Mouse (Mus musculus): Measurements from ENCODE around the gene Il16. TPM values are rescaled to one million over a fixed set of nuclear protein-coding genes. Genes with fewer than 3 reads are reported as not detected.

The Il16 gene
- polyA plus RNA-seq, 1 experiment, result not detected

DNA sequence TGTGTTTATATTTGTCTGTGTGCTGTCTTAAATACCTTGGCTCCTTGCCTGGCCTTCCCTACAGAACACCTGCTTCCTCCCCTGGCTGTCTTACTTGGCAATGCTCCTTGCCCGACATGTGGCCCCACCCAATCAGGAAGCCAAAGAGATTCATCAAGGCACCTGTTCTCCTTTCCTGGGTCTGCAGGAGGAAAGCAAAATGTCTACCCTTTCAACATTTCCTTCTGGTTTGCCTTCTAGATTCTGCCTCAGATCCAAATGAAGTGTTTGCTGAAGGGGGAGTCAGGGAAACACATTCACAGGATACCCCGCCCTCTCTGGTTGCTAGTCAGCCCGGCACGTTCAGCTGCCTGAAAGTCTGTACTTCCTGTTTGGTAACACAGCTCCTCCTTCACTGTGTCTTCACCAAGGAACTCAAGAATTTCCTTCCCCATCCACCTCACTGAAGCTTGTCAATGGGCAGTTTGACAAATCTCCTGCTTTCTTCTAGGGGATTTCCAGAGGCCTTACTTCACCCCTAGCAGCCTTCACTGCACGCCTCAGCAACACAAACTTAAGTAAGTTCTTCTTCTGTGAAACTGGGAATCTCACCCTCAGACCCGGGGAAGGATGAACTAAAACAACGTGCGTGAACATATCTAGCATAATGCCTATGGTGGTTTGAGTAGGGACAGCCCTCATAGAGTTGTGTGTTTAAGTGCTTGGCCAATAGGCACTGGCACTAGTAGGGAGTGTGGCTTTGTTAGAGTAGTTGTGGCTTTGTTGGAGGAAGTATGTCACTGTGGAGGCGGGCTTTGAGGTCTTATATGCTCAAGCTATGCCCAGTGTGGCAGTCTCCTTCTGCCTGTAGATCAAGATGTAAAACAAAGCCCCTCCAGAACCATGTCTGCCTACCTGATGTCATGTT lies 86.1 kb downstream of the Il16 start:
- Histone ChIP-seq H3K4me3 (ENCODE audit: insufficient read depth, low read depth, low read length) (no peak overlapping the region), H3K4me1 (ENCODE audit: control insufficient read depth, insufficient read depth, low read length) (no peaks in the 10 kb centered on the region), H3K27ac (ENCODE audit: insufficient read depth, low read depth, low read length) (no peak overlapping the region)
- 88% methylated on average over 9 of the region's 9 CpGs for WGBS
- TF ChIP-seq POLR2A (IDR thresholded peaks at IDR 0.05; ENCODE audit: insufficient read depth, low read depth, low read length), result no peak
- no peak for TF ChIP-seq CTCF (IDR thresholded peaks at IDR 0.05; ENCODE audit: insufficient read depth, low read depth, low read length)

DNA sequence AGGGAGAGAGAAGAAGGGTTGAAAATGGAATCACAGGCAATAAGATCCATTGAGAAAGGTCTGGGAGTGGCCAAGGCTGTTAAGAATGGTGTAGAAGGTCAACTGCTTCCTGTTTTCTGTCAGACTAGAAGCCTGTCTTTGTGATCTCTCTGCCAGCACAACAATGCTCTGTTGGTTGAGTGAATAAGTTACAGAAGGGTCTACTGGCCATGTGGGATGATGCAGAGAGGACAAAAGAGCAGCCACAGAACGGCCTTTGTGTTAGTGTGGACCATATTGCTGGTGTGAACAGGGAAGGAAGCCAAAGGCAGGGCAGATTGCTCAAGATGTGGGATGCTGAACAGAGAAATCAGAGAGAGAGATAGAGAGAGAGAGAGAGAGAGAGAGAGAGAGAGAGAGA lies 86.8 kb downstream of the Il16 start:
- Histone ChIP-seq H3K27ac (ENCODE audit: insufficient read depth, low read depth, low read length) (no peak overlapping the region), H3K4me3 (ENCODE audit: insufficient read depth, low read depth, low read length) (no peak overlapping the region), H3K4me1 (ENCODE audit: control insufficient read depth, insufficient read depth, low read length) (no peaks in the 10 kb centered on the region)
- TF ChIP-seq POLR2A (IDR thresholded peaks at IDR 0.05; ENCODE audit: insufficient read depth, low read depth, low read length) (no peak), CTCF (IDR thresholded peaks at IDR 0.05; ENCODE audit: insufficient read depth, low read depth, low read length) (no peak)
- WGBS, result 69% methylated on average over 1 of the region's 1 CpGs

DNA sequence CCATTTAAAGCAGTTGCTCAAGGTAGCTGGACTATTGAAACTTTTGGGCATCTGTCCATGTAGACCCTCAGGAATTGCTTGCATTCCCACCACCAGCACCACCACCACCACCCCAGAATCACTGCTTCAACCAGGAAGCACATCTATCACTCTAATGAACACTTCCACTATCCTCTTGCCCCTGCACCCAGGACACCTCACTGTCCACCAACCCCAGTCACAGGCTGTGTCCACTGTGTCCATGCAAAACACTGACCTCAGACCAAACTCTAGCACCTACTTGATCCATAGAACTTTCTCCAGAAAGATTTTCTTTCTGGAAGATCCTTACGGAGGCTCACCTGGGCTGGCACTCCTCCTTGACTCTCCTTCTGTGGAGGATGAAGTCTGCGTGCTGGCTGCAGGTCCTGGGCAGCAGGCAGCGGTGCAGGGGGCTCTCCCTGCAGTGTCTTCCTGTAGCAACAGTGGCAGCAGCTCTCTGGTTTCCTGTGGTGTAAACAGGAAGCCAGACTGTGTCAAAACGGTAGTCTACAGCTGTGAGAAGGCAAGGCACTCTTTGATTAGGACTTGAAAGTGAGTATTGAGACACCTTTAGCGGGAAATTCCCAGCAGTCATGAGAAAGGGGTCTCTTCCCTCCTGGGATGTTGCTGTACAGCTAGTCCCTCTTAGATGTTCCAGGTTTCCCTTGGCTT lies 90.4 kb downstream of the Il16 start:
- WGBS, result 80% methylated on average over 5 of the region's 5 CpGs
- Histone ChIP-seq H3K4me3 (ENCODE audit: insufficient read depth, low read depth, low read length) (no peak overlapping the region), H3K4me1 (ENCODE audit: control insufficient read depth, insufficient read depth, low read length) (no peaks in the 10 kb centered on the region), H3K27ac (ENCODE audit: insufficient read depth, low read depth, low read length) (no peak overlapping the region; the same call in 1 of the 2 replicates)
- TF ChIP-seq POLR2A (IDR thresholded peaks at IDR 0.05; ENCODE audit: insufficient read depth, low read depth, low read length) (no peak), CTCF (IDR thresholded peaks at IDR 0.05; ENCODE audit: insufficient read depth, low read depth, low read length) (no peak)

DNA sequence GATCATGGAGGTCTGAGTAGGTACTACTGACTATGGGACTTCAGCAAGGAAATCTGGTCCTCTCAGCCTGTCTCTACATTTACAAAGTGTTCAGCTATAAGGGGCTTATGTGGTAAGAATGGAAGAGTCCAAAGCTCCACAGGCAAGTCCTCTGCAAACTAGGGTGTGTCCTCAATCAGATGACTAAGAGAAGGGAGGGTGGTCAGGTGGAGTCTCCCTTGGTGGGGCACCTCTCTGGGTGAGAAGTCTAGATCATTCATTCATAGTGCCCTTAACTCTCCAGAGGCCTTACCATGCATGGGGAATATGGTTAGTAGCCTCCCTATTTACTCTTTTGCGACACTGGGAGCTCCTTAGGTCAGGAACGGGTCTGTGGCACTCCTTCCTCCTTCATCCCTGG lies 91.3 kb downstream of the Il16 start:
- TF ChIP-seq POLR2A (IDR thresholded peaks at IDR 0.05; ENCODE audit: insufficient read depth, low read depth, low read length) (no peak), CTCF (IDR thresholded peaks at IDR 0.05; ENCODE audit: insufficient read depth, low read depth, low read length) (no peak)
- Histone ChIP-seq H3K27ac (ENCODE audit: insufficient read depth, low read depth, low read length) (no peak overlapping the region), H3K4me1 (ENCODE audit: control insufficient read depth, insufficient read depth, low read length) (no peaks in the 10 kb centered on the region), H3K4me3 (ENCODE audit: insufficient read depth, low read depth, low read length) (no peak overlapping the region)
- 93% methylated on average over 2 of the region's 2 CpGs for WGBS

DNA sequence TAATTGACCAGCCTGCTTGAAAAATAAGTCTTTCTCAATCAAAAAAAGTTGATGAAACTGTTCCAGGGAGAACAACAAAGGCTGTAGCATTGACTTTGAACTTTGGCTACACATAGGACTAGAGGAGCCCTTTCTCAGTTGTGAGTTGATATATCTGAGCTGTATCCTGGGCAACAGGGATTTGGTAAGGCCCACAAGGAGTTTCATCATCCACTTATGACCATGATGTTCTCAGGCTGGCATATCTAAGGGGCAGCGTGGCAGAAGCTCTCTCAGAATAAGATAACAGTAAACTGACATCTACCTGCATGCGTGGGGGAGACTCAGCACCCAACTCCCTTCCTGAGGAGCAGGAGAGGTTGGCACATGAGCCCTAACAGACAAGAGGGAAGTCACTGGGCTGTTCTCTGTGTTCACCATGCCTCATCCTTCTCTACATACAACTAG lies 91.9 kb downstream of the Il16 start:
- WGBS, result 93% methylated on average over 2 of the region's 2 CpGs
- H3K4me3 ChIP-seq (ENCODE audit: insufficient read depth, low read depth, low read length), result no peak overlapping the region
- no peaks in the 10 kb centered on the region for H3K4me1 ChIP-seq (ENCODE audit: control insufficient read depth, insufficient read depth, low read length)
- no peak for TF ChIP-seq CTCF (IDR thresholded peaks at IDR 0.05; ENCODE audit: insufficient read depth, low read depth, low read length)
- TF ChIP-seq POLR2A (IDR thresholded peaks at IDR 0.05; ENCODE audit: insufficient read depth, low read depth, low read length), result no peak
- H3K27ac ChIP-seq (ENCODE audit: insufficient read depth, low read depth, low read length), result no peak overlapping the region

GRCm38 (mm10) chr7:83652498-83652897 lies 93.0 kb downstream of the Il16 start:
- Histone ChIP-seq H3K27ac (ENCODE audit: insufficient read depth, low read depth, low read length) (no peak overlapping the region), H3K4me3 (ENCODE audit: insufficient read depth, low read depth, low read length) (no peak overlapping the region), H3K4me1 (ENCODE audit: control insufficient read depth, insufficient read depth, low read length) (0 out of 2 replicates have a peak, but pooled peaks cover 3% of the 10 kb centered on the region)
- TF ChIP-seq CTCF (IDR thresholded peaks at IDR 0.05; ENCODE audit: insufficient read depth, low read depth, low read length), result no peak
- TF ChIP-seq POLR2A (IDR thresholded peaks at IDR 0.05; ENCODE audit: insufficient read depth, low read depth, low read length), result no peak
- 87% methylated on average over 5 of the region's 5 CpGs for WGBS

- Histone ChIP-seq H3K27ac (ENCODE audit: insufficient read depth, low read depth, low read length) (no peak overlapping the region), H3K4me1 (ENCODE audit: control insufficient read depth, insufficient read depth, low read length) (0 out of 2 replicates have a peak, but pooled peaks cover 3% of the 10 kb centered on the region), H3K4me3 (ENCODE audit: insufficient read depth, low read depth, low read length) (no peak overlapping the region)
- WGBS, result 94% methylated on average over 5 of the region's 5 CpGs
- TF ChIP-seq CTCF (IDR thresholded peaks at IDR 0.05; ENCODE audit: insufficient read depth, low read depth, low read length) (no peak), POLR2A (IDR thresholded peaks at IDR 0.05; ENCODE audit: insufficient read depth, low read depth, low read length) (no peak)
Observed at GRCm38 (mm10) chr7:83650638-83651037, 94.9 kb downstream of the Il16 start.

- Histone ChIP-seq H3K4me3 (ENCODE audit: insufficient read depth, low read depth, low read length) (no peak overlapping the region), H3K27ac (ENCODE audit: insufficient read depth, low read depth, low read length) (no peak overlapping the region), H3K4me1 (ENCODE audit: control insufficient read depth, insufficient read depth, low read length) (0 out of 2 replicates have a peak, but pooled peaks cover 3% of the 10 kb centered on the region)
- no peak for TF ChIP-seq CTCF (IDR thresholded peaks at IDR 0.05; ENCODE audit: insufficient read depth, low read depth, low read length)
- TF ChIP-seq POLR2A (IDR thresholded peaks at IDR 0.05; ENCODE audit: insufficient read depth, low read depth, low read length), result no peak
- 57% methylated on average over 7 of the region's 7 CpGs for WGBS
Observed at GRCm38 (mm10) chr7:83648807-83649206, 96.7 kb downstream of the Il16 start.

- no peak overlapping the region for H3K4me3 ChIP-seq (ENCODE audit: insufficient read depth, low read depth, low read length)
- no peak overlapping the region for H3K27ac ChIP-seq (ENCODE audit: insufficient read depth, low read depth, low read length)
- TF ChIP-seq POLR2A (IDR thresholded peaks at IDR 0.05; ENCODE audit: insufficient read depth, low read depth, low read length), result no peak
- TF ChIP-seq CTCF (IDR thresholded peaks at IDR 0.05; ENCODE audit: insufficient read depth, low read depth, low read length), result no peak
- 0 out of 2 replicates have a peak, but pooled peaks cover 3% of the 10 kb centered on the region for H3K4me1 ChIP-seq (ENCODE audit: control insufficient read depth, insufficient read depth, low read length)
- 86% methylated on average over 5 of the region's 5 CpGs for WGBS
Observed at GRCm38 (mm10) chr7:83645476-83645875, 100.0 kb downstream of the Il16 start.
